Mouse (Mus musculus) layer of hippocampus, adult 6 months (tissue): Measurements from ENCODE around the gene Gm17677. TPM values are rescaled to one million over a fixed set of nuclear protein-coding genes. Genes with fewer than 3 reads are reported as not detected.

ENCODE experiments used
- long read RNA-seq, 2 experiments: library from polyadenylated mRNA; unstranded; transcript quantifications; one replicate each; pipeline ENCODE4 v2.0.0; 2019 to 2020
- polyA plus RNA-seq: library from polyadenylated mRNA; unstranded; fragments of <200 nt; fragmentation: Nextera tagmentation; gene quantifications from 2 replicates; pipeline ENCODE4 v1.2.3, GENCODE M21; 2021

Gm17677 gene
- polyA plus RNA-seq = not detected in 2 replicates
- long read RNA-seq, experiment 1 = 0 reads
- long read RNA-seq, experiment 2 = 0 reads

DNA sequence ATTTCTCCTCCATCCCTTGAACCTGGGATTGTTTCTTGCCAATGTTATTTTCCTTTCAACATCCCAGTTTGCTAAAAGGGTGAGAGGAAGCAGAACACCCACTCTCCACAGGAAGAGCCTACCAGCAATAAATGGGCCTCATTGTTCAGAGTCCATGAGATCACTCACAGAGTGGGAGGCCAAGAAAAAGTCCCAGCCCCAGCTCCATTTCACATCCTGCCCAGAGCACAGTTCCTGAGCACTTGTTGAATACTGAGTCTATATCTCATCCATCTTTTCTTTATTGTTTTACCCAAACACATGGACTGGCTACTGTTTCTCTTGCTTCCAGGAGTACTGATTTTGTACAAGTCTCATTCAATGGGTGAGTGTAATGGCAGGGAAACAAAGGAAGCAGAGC lies at the start of gene Gm17677:
Gene Gm17677, plus strand, starts transcription at position 301 of the 400 bp plus-strand sequence.

GRCm38 (mm10) chr9:35778009-35778408 lies 37.2 kb downstream of the Gm17677 start, which contains the start of gene Gm17727:
Gm17727 (minus strand) TSS chr9:35778109.

DNA sequence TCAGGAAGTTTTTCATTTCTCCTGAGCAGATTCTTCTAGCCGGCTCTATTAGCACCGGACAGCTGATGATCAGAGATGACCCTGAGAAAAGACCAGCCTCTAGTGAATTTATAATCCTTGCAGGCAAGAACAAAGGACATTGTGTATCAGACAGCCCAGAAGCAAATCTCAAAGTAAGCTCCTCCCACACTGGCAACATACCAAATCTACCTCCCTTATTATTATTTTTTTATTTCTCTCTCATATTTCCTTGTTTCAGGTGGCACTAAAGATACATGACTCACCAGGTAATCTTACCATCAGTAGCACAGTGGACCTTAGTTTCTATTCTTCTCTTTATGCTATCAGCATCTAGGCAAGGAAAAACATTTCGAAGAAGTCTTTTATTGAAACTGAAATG lies 49.2 kb downstream of the Gm17677 start, which contains the start of the genes Gm27235 and D730048I06Rik:
Gene Gm27235, minus strand, starts transcription at position 101 of the 400 bp plus-strand sequence.
Gene D730048I06Rik, minus strand, starts transcription at position 112 of the 400 bp plus-strand sequence.

Other genes with a start within 250 kb of the Gm17677 start
- not detected in 2 replicates for gene Gm1113, start 222.8 kb upstream of the Gm17677 start, polyA plus RNA-seq
- gene Ddx25, start 182.5 kb upstream of the Gm17677 start, polyA plus RNA-seq = 17.9 and 21.0 TPM in 2 replicates
- gene Pus3, start 182.5 kb upstream of the Gm17677 start, polyA plus RNA-seq = 4.7 and 6.0 TPM in 2 replicates
- gene Pate2, start 170.8 kb upstream of the Gm17677 start, polyA plus RNA-seq = 0.23 and 0.25 TPM in 2 replicates
- 4.0 and 5.2 TPM in 2 replicates for gene Hyls1, start 170.7 kb upstream of the Gm17677 start, polyA plus RNA-seq
- not detected in 2 replicates for gene Pate4, start 129.1 kb upstream of the Gm17677 start, polyA plus RNA-seq
- not detected in 2 replicates for gene Pate3, start 92.8 kb upstream of the Gm17677 start, polyA plus RNA-seq
- not detected in 2 replicates for gene Pate1, start 53.7 kb upstream of the Gm17677 start, polyA plus RNA-seq
- not detected in 2 replicates for gene Gm17727, start 37.1 kb downstream of the Gm17677 start, polyA plus RNA-seq
- gene Gm27235, start 49.1 kb downstream of the Gm17677 start, polyA plus RNA-seq = not detected in 2 replicates
- not detected in 2 replicates for gene D730048I06Rik, start 49.1 kb downstream of the Gm17677 start, polyA plus RNA-seq
- not detected in 2 replicates for gene 9230110F15Rik, start 103.1 kb downstream of the Gm17677 start, polyA plus RNA-seq
- not detected in 2 replicates for gene 9230113P08Rik, start 167.4 kb downstream of the Gm17677 start, polyA plus RNA-seq